Mouse (Mus musculus): ENCODE measurements around the gene Mmrn1.
"Not testable (repeated sequence)": the region's sequence is repeated elsewhere in the genome, so short reads cannot be mapped to it uniquely, and the experiment has no call there.

Mmrn1 gene

DNA sequence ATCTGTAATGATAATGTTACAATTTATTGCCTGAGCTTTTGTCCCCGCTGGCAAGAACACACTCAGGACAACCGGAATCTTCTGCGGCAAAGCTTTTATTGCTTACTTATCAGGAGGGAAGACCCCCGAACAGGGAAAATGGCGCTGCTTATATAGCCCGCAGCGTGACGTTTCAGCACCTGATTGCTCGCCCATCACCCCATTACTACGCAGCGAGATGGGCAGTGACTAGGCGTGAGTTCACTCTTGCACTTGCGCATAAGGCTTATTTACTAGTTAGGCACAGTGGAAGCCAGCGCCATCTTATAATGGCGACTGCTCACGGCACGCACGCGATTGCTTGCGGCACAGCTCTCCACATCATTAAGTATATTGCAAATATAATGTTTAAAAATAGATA lies at the start of gene Mmrn1:
Gene Mmrn1, plus strand, starts transcription at position 301 of the 400 bp plus-strand sequence.
- DNase-seq (ENCODE audit: inconsistent ontology term), result not testable (repeated sequence)

- DNase-seq (ENCODE audit: inconsistent ontology term), result no peak
Observed at GRCm38 (mm10) chr6:60880362-60880761, 44.4 kb upstream of the Mmrn1 start.

DNA sequence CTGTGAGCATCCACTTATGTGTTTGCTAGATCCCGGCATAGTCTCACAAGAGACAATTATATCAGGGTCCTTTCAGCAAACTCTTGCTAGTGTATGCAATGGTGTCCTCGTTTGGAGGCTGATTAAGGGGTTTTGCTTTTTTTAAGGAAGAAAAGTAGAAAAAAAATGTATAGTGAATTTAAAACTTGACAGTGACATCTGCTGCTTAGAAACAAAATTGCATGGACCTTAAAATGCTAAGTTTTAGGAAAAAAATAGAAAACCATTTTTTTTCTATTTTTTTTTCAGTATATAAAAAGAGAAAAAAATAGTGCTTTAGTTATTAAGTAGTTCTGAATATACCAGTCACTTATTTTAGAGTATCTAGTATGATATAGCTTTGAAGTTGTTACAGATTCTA lies 43.2 kb upstream of the Mmrn1 start:
- no peak for DNase-seq (ENCODE audit: inconsistent ontology term)

DNA sequence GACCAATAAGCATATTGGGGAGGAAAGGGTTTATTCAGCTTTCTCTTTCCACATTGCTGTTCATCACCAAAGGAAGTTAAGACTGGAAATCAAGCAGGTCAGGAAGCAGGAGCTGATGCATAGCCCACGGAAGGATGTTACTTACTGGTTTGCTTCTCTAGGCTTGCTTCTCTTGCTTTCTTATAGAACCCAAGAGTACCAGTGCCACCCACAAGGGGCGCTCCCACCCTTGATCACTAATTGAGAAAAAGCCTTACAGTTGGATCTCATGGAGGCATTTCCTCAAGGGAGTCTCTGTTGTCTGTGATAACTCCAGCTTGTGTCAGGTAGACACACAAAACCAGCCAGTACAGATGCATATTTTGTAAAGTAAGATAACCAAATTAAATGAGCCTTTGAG lies 17.5 kb upstream of the Mmrn1 start:
- DNase-seq (ENCODE audit: inconsistent ontology term), result no peak

GRCm38 (mm10) chr6:60931364-60931763 lies 6.6 kb downstream of the Mmrn1 start:
- peak; percentile 17 for DNase-seq (ENCODE audit: inconsistent ontology term)

GRCm38 (mm10) chr6:60934835-60935234 lies 10.1 kb downstream of the Mmrn1 start:
- DNase-seq (ENCODE audit: inconsistent ontology term), result no peak

- no peak for DNase-seq (ENCODE audit: inconsistent ontology term)
Observed at GRCm38 (mm10) chr6:60935448-60936130, 10.8 kb downstream of the Mmrn1 start.

DNA sequence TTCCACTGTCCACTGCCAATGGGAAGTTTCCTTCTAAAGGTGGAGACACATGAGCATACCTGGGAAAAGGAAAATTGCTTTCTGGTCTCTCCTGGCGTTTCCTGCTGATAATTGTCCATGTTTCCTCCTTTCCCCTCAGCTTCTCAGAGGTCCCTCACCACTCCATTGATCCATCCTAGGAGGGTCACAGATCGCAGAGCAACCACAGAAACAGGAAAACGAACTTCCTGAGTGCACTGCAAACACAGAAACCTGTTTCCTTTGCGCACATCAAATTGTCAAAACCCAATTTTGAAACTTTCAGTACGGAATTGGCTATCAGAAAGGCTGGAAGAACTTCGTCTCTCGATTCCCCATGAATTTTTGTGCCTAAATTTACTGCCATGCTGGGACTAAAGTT lies 19.4 kb downstream of the Mmrn1 start:
- DNase-seq (ENCODE audit: inconsistent ontology term), result no peak

- no peak for DNase-seq (ENCODE audit: inconsistent ontology term)
Observed at GRCm38 (mm10) chr6:60944621-60945020, 19.8 kb downstream of the Mmrn1 start.

DNA sequence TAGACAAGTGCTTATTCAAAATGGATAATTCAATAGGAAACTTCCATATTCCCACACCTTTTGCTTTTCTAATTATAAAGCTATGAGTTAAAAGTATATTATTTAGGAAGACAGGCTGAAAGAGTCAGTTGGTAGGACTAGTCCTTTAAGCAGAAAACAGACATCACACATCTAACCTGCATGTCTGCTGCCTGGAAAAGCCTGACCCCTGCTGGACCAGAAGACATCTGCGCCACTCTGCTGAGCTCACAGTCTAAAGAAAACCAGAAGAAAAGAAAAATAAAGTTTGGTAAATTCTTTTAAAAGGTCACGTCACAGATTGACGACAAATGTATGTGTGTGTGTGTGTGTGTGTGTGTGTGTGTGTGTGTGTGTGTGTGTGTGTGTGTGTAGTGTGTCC lies 25.6 kb downstream of the Mmrn1 start:
- no peak for DNase-seq (ENCODE audit: inconsistent ontology term)

GRCm38 (mm10) chr6:60961285-60961684 lies 36.5 kb downstream of the Mmrn1 start:
- DNase-seq (ENCODE audit: inconsistent ontology term), result no peak

DNA sequence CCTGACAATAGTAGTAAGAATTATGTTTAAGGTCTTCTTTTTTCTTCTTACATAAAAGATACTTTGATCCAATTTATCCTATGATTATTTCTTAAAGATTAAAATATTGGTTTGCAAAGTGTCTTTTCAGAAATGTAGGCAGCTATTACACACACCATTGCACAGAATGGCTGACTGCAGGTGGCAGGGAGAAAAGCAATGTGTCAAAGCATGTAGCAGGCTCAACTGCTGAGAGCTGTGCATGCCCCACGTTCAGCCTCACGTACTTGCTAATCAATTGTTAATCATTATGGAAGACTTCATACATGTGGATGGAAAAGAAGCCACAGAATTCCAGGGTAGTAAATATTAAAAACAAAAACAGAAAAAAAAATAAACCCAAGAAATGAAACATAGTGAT lies 37.1 kb downstream of the Mmrn1 start:
- no peak for DNase-seq (ENCODE audit: inconsistent ontology term)

GRCm38 (mm10) chr6:60962668-60963067 lies 37.9 kb downstream of the Mmrn1 start:
- peak; percentile 24 for DNase-seq (ENCODE audit: inconsistent ontology term)

- DNase-seq (ENCODE audit: inconsistent ontology term), result no peak
Observed at GRCm38 (mm10) chr6:60963726-60964125, 39.0 kb downstream of the Mmrn1 start.

- no peak for DNase-seq (ENCODE audit: inconsistent ontology term)
Observed at GRCm38 (mm10) chr6:60966931-60967330, 42.2 kb downstream of the Mmrn1 start.

DNA sequence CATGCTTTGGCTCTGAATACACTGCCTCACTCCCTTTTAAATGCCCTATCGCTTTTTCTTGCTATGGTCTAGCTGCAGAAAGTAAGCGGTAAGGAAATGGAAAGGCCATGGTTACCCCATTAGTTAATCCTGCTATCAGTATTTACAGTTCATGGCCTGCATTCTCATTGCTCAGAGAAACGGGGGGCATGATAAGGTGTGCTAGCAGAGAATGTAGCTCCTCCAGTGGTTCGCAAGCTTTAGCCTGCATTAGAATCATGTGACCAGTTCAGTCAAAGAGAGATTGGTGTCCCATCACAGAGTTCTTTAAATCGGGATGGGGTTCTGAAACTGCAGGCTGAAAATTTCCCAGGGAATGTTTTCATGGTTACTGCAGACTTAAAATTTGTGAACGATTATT lies 44.6 kb downstream of the Mmrn1 start:
- DNase-seq (ENCODE audit: inconsistent ontology term), result no peak

- DNase-seq (ENCODE audit: inconsistent ontology term), result no peak
Observed at GRCm38 (mm10) chr6:60970811-60971210, 46.0 kb downstream of the Mmrn1 start.

- DNase-seq (ENCODE audit: inconsistent ontology term), result no peak
Observed at GRCm38 (mm10) chr6:60978610-60979009, 53.8 kb downstream of the Mmrn1 start.

DNA sequence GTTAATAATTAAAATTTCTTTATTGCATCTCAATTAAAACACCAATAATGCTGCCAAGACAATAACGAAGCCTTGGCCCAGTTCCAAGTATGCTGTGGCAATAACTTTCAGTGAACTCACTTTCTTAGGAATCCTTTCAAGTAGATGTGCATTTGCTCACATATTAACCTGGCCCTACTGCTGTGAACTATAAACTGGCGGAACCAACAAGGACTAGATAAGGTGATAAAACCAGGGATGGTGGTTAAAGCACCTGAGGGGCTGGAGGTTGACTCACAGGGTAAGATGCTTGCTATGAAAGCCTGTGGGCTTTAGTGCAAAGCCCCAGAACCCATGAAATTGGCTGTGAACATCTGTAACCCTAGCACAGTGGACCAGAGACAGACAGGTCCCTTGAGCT lies 54.3 kb downstream of the Mmrn1 start:
- DNase-seq (ENCODE audit: inconsistent ontology term), result no peak

GRCm38 (mm10) chr6:60984360-60984759 lies 59.6 kb downstream of the Mmrn1 start:
- no peak for DNase-seq (ENCODE audit: inconsistent ontology term)

- no peak for DNase-seq (ENCODE audit: inconsistent ontology term)
Observed at GRCm38 (mm10) chr6:60985919-60986318, 61.1 kb downstream of the Mmrn1 start.

DNA sequence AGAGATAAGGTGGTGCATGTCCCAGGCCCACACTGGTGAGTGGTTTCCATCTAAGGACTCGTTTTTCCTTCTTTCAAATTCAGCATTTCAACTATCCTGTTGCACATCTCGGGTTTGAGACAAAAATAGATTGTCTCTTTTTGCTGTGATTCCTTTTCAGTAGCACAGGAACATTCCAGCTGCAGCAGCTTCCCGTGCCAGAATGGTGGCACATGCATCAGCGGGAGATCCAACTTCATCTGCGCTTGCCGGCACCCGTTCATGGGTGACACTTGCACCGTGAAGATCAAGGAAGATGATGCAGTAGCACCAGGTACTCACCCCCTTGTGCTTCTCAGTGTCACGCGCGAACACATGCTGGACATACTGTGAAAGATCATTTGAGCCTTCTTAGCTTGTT lies 62.1 kb downstream of the Mmrn1 start:
- DNase-seq (ENCODE audit: inconsistent ontology term), result no peak

- no peak for DNase-seq (ENCODE audit: inconsistent ontology term)
Observed at GRCm38 (mm10) chr6:60987804-60988203, 63.0 kb downstream of the Mmrn1 start.

DNA sequence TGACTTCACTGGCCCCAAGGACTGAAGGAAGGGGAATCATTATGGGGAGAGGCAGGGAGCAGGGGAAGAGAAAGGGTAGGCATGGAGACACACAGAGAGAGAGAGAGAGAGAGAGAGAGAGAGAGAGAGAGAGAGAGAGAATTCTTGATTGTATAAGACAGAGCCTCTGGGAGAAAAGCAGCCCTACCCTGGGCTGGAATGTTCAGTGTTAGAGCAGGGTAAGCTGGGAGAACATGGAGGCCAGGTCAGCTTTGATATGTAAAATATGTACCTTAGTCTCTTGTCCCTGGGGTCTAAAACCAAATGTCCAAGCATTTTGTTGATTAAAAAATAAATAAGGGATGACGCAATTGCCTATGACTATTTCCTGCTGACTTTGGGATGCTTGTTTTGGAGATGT lies 67.6 kb downstream of the Mmrn1 start:
- no peak for DNase-seq (ENCODE audit: inconsistent ontology term)
